Mouse (Mus musculus) liver, embryonic 11.5 days (tissue): ENCODE measurements around the gene Tor1aip2. TPM values are rescaled to one million over a fixed set of nuclear protein-coding genes. Genes with fewer than 3 reads are reported as not detected.

Source experiments
- ATAC-seq: fragments of 200-750 bp; cut with Nextera tagmentation; replicated peaks from 2 replicates; pipeline ENCODE4 v1.8.0; 2017; ENCODE audit warnings: moderate number of reproducible peaks, mild to moderate bottlenecking, moderate TSS enrichment, moderate library complexity; ENCODE audit not compliant: low FRiP score
- DNase-seq: peaks from one replicate; pipeline ENCODE4 v3.0.0-alpha.2; 2017; ENCODE audit warnings: low spot score
- H3K27ac ChIP-seq: fragments of 300-500 bp; sonication (generic); 2 replicates; pipeline ENCODE4 v1.5.1; 2014; ENCODE audit warnings: mild to moderate bottlenecking, low read depth, low read length, control low read depth
- H3K27me3 ChIP-seq: fragments of 300-500 bp; sonication (generic); replicated peaks from 2 replicates; pipeline ENCODE4 v1.6.1; 2014; ENCODE audit warnings: low read length, mixed read lengths; ENCODE audit not compliant: control insufficient read depth, insufficient read depth
- H3K36me3 ChIP-seq: fragments of 300-500 bp; sonication (generic); 2 replicates; pipeline ENCODE4 v1.6.1; 2014; ENCODE audit warnings: mild to moderate bottlenecking, low read length, moderate library complexity, mixed read lengths; ENCODE audit not compliant: control insufficient read depth, insufficient read depth
- H3K4me1 ChIP-seq: fragments of 300-500 bp; sonication (generic); replicated peaks from 2 replicates; pipeline ENCODE4 v1.6.1; 2014; ENCODE audit warnings: low read length, mixed read lengths; ENCODE audit not compliant: control insufficient read depth, insufficient read depth
- H3K4me2 ChIP-seq: fragments of 300-500 bp; sonication (generic); 2 replicates; pipeline ENCODE4 v1.6.1; 2014; ENCODE audit warnings: mild to moderate bottlenecking, control low read depth, moderate library complexity
- H3K4me3 ChIP-seq: fragments of 300-500 bp; sonication (generic); 2 replicates; pipeline ENCODE4 v1.5.1; 2014; ENCODE audit warnings: low read depth, low read length, control low read depth
- H3K9ac ChIP-seq: fragments of 300-500 bp; sonication (generic); 2 replicates; pipeline ENCODE4 v1.6.1; 2014; ENCODE audit warnings: low read depth, low read length, control low read depth
- H3K9me3 ChIP-seq: fragments of 300-500 bp; sonication (generic); 2 replicates; pipeline ENCODE4 v1.6.1; 2016; ENCODE audit warnings: low read length, inconsistent platforms, mixed read lengths; ENCODE audit not compliant: control insufficient read depth
- WGBS: fragments of 180-500 bp; shearing (Covaris S2); extraction: QIAGEN DNeasy Blood & Tissue Kit; methylation state at CpG from one replicate; pipeline ENCODE4 v1.1.7; 2014; 5-methylcytosine and 5-hydroxymethylcytosine counted together
- polyA plus RNA-seq: library from polyadenylated mRNA; unstranded; fragments of >200 nt; fragmentation: Nextera tagmentation; extraction: Ambion mirVana; gene quantifications from 2 replicates; pipeline ENCODE4 v1.2.1, GENCODE M21; 2014

The Tor1aip2 gene
- polyA plus RNA-seq, 1 experiment from 2014 or later: 92.8 TPM

DNA sequence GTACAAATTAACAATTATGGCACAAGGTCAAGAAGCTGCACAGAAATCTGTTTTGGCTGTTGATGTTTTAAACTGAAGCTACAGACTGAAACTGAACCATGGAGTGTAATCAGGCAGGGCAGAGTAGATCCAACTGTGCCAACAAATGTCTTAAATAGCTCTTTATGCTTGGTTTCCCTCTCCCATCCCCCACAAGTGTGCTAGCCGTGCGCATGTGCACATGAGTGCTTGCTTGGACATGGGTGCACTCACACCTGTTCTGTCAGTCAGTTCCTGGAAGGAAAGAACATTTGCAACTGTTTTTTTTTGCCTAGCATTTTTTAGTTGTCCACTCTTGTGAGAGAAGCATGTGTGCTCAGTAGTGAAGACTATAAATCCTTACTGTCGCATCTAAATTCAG, 11.5 kb downstream of the Tor1aip2 start:
- ATAC-seq (no peak), DNase-seq (no peak)
- no peak overlapping the region for H3K4me3 ChIP-seq
- H3K4me2 ChIP-seq: no peak overlapping the region
- H3K27ac ChIP-seq: no peak overlapping the region
- H3K36me3 ChIP-seq: peaks cover 29% of the 10 kb centered on the region
- WGBS: 89% methylated on average over 3 of the region's 3 CpGs
- no peaks in the 10 kb centered on the region for H3K9me3 ChIP-seq
- no peaks in the 10 kb centered on the region for H3K27me3 ChIP-seq
- no peak overlapping the region for H3K9ac ChIP-seq
- H3K4me1 ChIP-seq: peaks cover 23% of the 10 kb centered on the region

DNA sequence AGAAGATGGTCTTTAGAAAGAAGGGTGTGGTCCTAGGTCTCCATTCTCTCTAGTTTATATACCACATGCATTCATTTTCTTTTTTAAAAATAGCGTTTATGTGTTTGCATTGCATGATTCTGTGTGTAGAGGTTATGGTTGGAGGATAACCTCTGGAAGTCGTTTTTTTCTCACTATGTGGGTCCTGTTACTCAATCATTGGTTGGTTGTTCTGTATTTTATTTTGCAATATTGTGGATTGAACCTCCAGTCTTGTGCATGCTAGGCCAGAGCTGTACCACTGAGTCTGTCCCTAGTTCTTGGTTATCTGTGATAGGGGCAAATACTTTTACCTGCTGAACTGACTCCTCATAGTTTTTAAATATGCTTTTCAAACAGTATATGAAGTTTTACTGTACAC, 23.0 kb downstream of the Tor1aip2 start:
- WGBS: 76% methylated on average over 2 of the region's 2 CpGs
- H3K27ac ChIP-seq: no peak overlapping the region
- no peaks in the 10 kb centered on the region for H3K27me3 ChIP-seq
- no peak overlapping the region for H3K4me2 ChIP-seq
- no peak overlapping the region for H3K4me3 ChIP-seq
- DNase-seq: no peak
- no peak overlapping the region for H3K9ac ChIP-seq
- H3K4me1 ChIP-seq: no peaks in the 10 kb centered on the region
- peaks cover 18% of the 10 kb centered on the region for H3K36me3 ChIP-seq
- no peaks in the 10 kb centered on the region for H3K9me3 ChIP-seq
- no peak for ATAC-seq

DNA sequence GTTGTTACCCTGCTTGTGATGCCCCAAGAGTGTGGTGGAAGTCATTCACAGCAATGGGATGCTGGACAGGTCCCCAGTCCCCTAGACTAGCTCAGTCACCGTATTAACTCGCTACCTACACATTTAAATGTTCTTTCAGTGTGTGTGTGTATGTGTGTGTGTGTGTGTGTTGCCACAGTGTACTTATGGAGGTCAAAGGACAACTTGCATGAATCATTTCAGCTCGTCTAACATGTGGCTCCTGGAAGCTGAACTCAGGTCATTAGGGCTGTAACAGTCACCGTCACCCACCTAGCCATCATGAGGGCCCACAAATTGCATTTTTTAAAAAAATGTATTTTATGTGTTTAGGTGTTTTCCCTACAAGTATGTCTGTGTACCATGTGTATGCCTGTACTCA, 27.0 kb downstream of the Tor1aip2 start:
- H3K36me3 ChIP-seq: peaks cover 18% of the 10 kb centered on the region
- ATAC-seq (no peak), DNase-seq (no peak)
- no peak overlapping the region for H3K27ac ChIP-seq
- H3K9ac ChIP-seq: no peak overlapping the region
- H3K4me3 ChIP-seq: no peak overlapping the region
- no peak overlapping the region for H3K4me2 ChIP-seq
- H3K9me3 ChIP-seq: no peaks in the 10 kb centered on the region
- no peaks in the 10 kb centered on the region for H3K4me1 ChIP-seq
- WGBS: 86% methylated on average over 4 of the region's 4 CpGs
- no peaks in the 10 kb centered on the region for H3K27me3 ChIP-seq

DNA sequence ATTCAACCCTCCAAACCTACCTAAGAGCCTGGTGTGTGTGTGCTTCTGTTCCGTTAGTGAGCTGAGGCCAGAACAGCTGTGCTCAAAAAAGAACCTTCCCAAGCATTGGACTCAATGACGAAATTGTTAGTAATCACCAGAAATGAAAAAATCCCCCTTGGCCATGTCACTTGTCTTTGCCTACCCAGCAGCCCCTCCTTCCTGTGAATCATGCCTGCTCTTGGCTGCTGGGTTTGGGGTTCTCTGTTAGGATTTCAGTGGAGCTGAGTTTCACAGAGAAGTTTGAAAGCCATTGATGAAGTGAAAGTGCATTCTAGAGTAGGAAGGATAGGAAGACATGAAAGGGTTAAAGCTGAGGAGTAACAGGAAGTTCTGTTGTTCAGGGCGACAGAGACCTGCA, 30.9 kb downstream of the Tor1aip2 start:
- no peak overlapping the region for H3K9ac ChIP-seq
- H3K4me3 ChIP-seq: no peak overlapping the region
- ATAC-seq (no peak), DNase-seq (no peak)
- no peaks in the 10 kb centered on the region for H3K9me3 ChIP-seq
- H3K27me3 ChIP-seq: no peaks in the 10 kb centered on the region
- H3K4me2 ChIP-seq: no peak overlapping the region
- H3K27ac ChIP-seq: no peak overlapping the region
- 64% methylated on average over 3 of the region's 3 CpGs for WGBS
- H3K36me3 ChIP-seq: peaks cover 18% of the 10 kb centered on the region
- H3K4me1 ChIP-seq: peaks cover 4% of the 10 kb centered on the region; the same call in 1 of the 2 replicates

DNA sequence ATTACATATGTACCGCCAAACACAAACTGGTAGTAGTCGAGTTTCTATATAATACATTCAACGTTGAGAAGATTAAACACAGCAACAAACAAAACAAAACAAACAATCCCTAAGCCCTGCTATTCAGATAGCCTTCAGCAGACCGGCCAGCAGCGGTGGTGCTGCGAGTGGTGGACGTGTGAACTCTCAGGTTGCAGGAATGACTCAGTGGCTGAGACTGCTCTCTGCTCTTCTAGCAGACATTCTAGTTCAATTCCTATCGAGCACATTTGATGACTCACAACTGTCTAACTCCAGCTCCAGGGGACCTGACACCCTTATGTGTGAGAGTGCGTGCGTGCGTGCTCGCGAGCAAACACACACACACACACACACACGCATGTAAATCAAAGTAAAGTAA, 34.9 kb downstream of the Tor1aip2 start:
- ATAC-seq: no peak

DNA sequence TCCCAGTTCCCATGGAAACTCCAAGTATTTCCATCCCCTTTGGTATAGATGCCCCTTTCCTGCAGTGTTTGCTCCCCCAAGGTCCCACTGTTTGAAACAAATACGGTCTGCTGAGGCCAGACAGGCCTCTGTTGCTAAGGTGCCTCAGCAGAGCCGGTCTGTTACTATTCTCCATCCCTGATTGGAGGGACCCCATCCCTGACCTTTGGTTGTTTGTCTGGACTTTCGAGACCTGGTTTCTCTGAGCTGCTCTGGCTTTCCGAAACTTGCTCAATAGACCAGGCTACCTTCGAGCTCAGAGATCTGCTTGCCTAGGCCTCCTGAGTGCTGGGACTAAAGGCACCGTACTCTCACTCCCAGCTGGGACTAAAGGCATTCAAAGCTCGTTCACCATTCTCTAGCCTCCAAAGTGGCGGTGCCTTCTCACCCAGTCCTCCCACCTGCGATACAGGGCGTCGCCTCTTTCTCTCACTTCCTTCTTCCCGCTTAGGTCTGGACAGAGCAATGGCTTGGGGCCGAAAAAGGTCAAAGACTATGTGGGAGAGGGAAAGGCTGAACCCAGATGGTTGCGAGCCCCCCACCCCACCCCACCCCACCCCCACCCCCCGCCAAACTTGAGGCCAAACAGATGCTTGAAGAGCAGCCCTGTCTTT, 38.1 kb downstream of the Tor1aip2 start:
- WGBS: 65% methylated on average over 15 of the region's 15 CpGs
- no peaks in the 10 kb centered on the region; the same call in 1 of the 2 replicates for H3K36me3 ChIP-seq
- DNase-seq (no peak), ATAC-seq (peak; percentile 35; the same call in 1 of the 2 replicates)
- peak overlapping the region; percentile 57; the same call in 1 of the 2 replicates for H3K27ac ChIP-seq
- no peak overlapping the region for H3K4me2 ChIP-seq
- peaks cover 15% of the 10 kb centered on the region; the same call in 1 of the 2 replicates for H3K4me1 ChIP-seq
- no peaks in the 10 kb centered on the region for H3K27me3 ChIP-seq
- no peak overlapping the region for H3K9ac ChIP-seq
- H3K4me3 ChIP-seq: no peak overlapping the region
- H3K9me3 ChIP-seq: no peaks in the 10 kb centered on the region

More for the DNA sequence above, 34.9 kb downstream of the Tor1aip2 start:
- peaks cover 12% of the 10 kb centered on the region; the same call in 1 of the 2 replicates for H3K4me1 ChIP-seq
- peaks cover 3% of the 10 kb centered on the region for H3K36me3 ChIP-seq
- 76% methylated on average over 14 of the region's 14 CpGs for WGBS
- H3K27me3 ChIP-seq: no peaks in the 10 kb centered on the region
- H3K27ac ChIP-seq: no peak overlapping the region
- H3K9ac ChIP-seq: no peak overlapping the region
- no peaks in the 10 kb centered on the region for H3K9me3 ChIP-seq
- no peak for DNase-seq
- H3K4me3 ChIP-seq: no peak overlapping the region
- H3K4me2 ChIP-seq: no peak overlapping the region

DNA sequence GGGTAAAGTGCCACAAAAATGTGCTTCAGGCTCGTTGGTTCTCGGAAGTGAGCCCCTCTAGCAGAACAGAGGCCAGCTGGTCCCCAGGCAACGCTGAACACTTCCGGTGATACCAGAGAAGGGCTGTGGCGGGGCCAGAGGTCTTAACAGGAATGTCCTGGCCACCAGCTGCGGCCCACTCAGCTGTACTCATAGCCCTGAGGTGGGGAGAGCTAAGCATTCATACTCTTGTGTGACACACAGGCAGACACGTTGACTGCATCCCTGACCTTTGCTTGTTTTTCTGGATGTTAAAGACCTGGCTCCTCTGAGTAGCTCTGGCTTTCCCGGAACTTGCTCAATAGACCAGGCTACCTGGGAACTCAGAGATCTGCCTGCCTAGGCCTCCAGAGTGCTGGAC, 39.4 kb downstream of the Tor1aip2 start:
- H3K9ac ChIP-seq: no peak overlapping the region
- ATAC-seq (no peak), DNase-seq (no peak)
- H3K27ac ChIP-seq: no peak overlapping the region
- H3K4me1 ChIP-seq: peaks cover 15% of the 10 kb centered on the region; the same call in 1 of the 2 replicates
- WGBS: 57% methylated on average over 8 of the region's 8 CpGs
- H3K9me3 ChIP-seq: no peaks in the 10 kb centered on the region
- no peaks in the 10 kb centered on the region for H3K27me3 ChIP-seq
- no peak overlapping the region for H3K4me2 ChIP-seq
- H3K4me3 ChIP-seq: no peak overlapping the region
- no peaks in the 10 kb centered on the region; the same call in 1 of the 2 replicates for H3K36me3 ChIP-seq

DNA sequence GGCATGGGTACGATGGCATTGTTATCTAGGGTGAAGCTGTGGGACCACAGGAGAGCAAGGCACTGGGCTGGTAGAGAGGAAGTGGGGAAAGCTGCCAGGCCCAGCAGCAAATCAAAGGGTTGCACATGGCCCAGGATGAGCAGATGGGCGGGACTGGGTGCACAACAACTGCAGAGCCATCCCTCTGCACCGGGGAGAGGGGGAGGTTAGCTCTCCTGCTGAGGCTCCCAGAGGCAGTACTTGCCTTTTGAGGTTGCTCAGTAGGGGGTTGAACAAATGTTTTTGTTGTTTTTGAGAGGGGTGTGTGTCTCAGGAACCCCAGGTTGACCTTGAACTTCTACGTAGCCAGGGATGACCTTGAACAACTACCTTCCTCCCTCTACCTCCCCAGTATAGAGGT, 41.3 kb downstream of the Tor1aip2 start:
- no peaks in the 10 kb centered on the region for H3K9me3 ChIP-seq
- no peak overlapping the region for H3K9ac ChIP-seq
- DNase-seq (no peak), ATAC-seq (no peak)
- peaks cover 11% of the 10 kb centered on the region; the same call in 1 of the 2 replicates for H3K4me1 ChIP-seq
- no peaks in the 10 kb centered on the region for H3K36me3 ChIP-seq
- WGBS: 40% methylated on average over 4 of the region's 4 CpGs
- no peaks in the 10 kb centered on the region for H3K27me3 ChIP-seq
- no peak overlapping the region for H3K4me2 ChIP-seq
- no peak overlapping the region for H3K27ac ChIP-seq
- no peak overlapping the region for H3K4me3 ChIP-seq

DNA sequence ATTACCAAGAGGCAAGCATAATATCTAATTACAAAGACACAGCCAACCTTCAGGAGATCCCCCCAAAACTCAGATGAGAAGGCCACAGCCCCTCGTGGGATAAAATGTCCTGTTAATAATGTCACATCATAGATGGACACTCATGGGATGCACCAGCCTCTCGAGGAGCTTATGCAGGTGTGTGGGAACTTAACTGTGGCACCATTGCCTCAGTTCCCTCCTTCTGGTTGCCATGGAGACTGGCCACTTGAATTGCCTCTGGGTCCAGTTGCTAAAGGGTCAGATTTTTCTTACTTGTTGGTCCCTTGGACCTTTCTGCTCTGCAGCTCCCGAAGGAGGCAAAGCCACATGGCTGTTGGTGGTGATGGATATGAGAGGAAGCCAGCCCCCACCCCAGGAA, 42.5 kb downstream of the Tor1aip2 start:
- no peaks in the 10 kb centered on the region for H3K36me3 ChIP-seq
- no peak overlapping the region for H3K27ac ChIP-seq
- DNase-seq: no peak
- H3K4me2 ChIP-seq: no peak overlapping the region
- no peaks in the 10 kb centered on the region for H3K9me3 ChIP-seq
- no peaks in the 10 kb centered on the region for H3K27me3 ChIP-seq
- 56% methylated on average over 3 of the region's 3 CpGs for WGBS
- ATAC-seq: no peak
- no peak overlapping the region for H3K4me3 ChIP-seq
- H3K4me1 ChIP-seq: peaks cover 9% of the 10 kb centered on the region; the same call in 1 of the 2 replicates
- H3K9ac ChIP-seq: no peak overlapping the region
